Mouse (Mus musculus) ES-E14 (cell line): ENCODE measurements around the gene H2al1m. TPM values are rescaled to one million over a fixed set of nuclear protein-coding genes. Genes with fewer than 3 reads are reported as not detected.
"Not testable (repeated sequence)": the region's sequence is repeated elsewhere in the genome, so short reads cannot be mapped to it uniquely, and the experiment has no call there.

Experiments used
- DNase-seq: peaks from one replicate; pipeline ENCODE4 v3.0.0-alpha.2; 2013; ENCODE audit warnings: low read depth, low spot score
- H3K27ac ChIP-seq: 2 replicates; pipeline ENCODE4 v1.5.1; 2012; ENCODE audit warnings: low read depth, mild to moderate bottlenecking, low read length, moderate library complexity, mixed read lengths; ENCODE audit not compliant: poor library complexity, insufficient read depth, severe bottlenecking
- H3K36me3 ChIP-seq: 2 replicates; pipeline ENCODE4 v1.6.1; 2012; ENCODE audit warnings: mild to moderate bottlenecking, low read length, moderate library complexity, mixed read lengths; ENCODE audit not compliant: control insufficient read depth, poor library complexity, insufficient read depth, severe bottlenecking
- H3K4me1 ChIP-seq, 2 experiments: fragments of 150-350 bp in 1 of 2; sonication (generic) in 1 of 2; 2 replicates each; pipeline ENCODE4 v1.6.1; 2012; ENCODE audit warnings: low read length in 2 of 2, mild to moderate bottlenecking in 1 of 2, mixed read lengths in 1 of 2; ENCODE audit not compliant: control insufficient read depth in 2 of 2, insufficient read depth in 2 of 2, poor library complexity in 1 of 2
- H3K4me3 ChIP-seq, 2 experiments: fragments of 150-350 bp in 1 of 2; sonication (generic) in 1 of 2; 2 replicates each; pipeline ENCODE4 v1.5.1; 2012; ENCODE audit warnings: low read length in 2 of 2, low read depth in 1 of 2, mild to moderate bottlenecking in 1 of 2, mixed read lengths in 1 of 2; ENCODE audit not compliant: insufficient read depth in 1 of 2, poor library complexity in 1 of 2, severe bottlenecking in 1 of 2
- H3K9ac ChIP-seq: 2 replicates; pipeline ENCODE4 v1.6.1; 2012; ENCODE audit warnings: low read depth, mild to moderate bottlenecking, low read length, mixed read lengths; ENCODE audit not compliant: poor library complexity, insufficient read depth, severe bottlenecking
- H3K9me3 ChIP-seq: fragments of 150-350 bp; sonication (generic); 2 replicates; pipeline ENCODE4 v1.6.1; 2012; ENCODE audit warnings: low read depth, mild to moderate bottlenecking, low read length; ENCODE audit not compliant: control insufficient read depth, insufficient read depth
- CHD2 ChIP-seq: IDR thresholded peaks from 2 replicates; pipeline ENCODE4 v1.6.1; 2014; ENCODE audit warnings: mild to moderate bottlenecking, low read depth, low read length, inconsistent platforms
- HCFC1 ChIP-seq: IDR thresholded peaks from 2 replicates; pipeline ENCODE4 v1.6.1; 2012; ENCODE audit warnings: low read length, inconsistent platforms, borderline replicate concordance; ENCODE audit not compliant: insufficient read depth
- MAFK ChIP-seq: IDR thresholded peaks from 2 replicates; pipeline ENCODE4 v1.6.1; 2014; ENCODE audit warnings: mild to moderate bottlenecking, low read depth, low read length, inconsistent platforms; ENCODE audit not compliant: insufficient read depth
- ZC3H11A ChIP-seq: IDR thresholded peaks from 2 replicates; pipeline ENCODE4 v1.6.1; 2012; ENCODE audit warnings: low read depth, mild to moderate bottlenecking, inconsistent platforms, low read length, borderline replicate concordance
- ZNF384 ChIP-seq: IDR thresholded peaks from 2 replicates; pipeline ENCODE4 v1.6.1; 2012; ENCODE audit warnings: low read depth, low read length, inconsistent platforms
- in situ Hi-C, 2 experiments: fragments of 600-800 bp; cut with MboI; formaldehyde crosslinking; loops; one replicate each; pipeline ENCODE4 v1.15.1; 2025; ENCODE audit warnings: low sequenced_read_pairs in 2 of 2, inconsistent platforms in 1 of 2; ENCODE audit not compliant: unreplicated experiment in 2 of 2
- total RNA-seq: library from RNA; depleted of rRNA; stranded (reverse); fragments of 300-350 nt; gene quantifications from 2 replicates; pipeline ENCODE4 v1.2.3, GENCODE M21; 2012

Gene H2al1m
- total RNA-seq, 1 experiment: not detected

- Histone ChIP-seq H3K9me3 (no peaks in the 10 kb centered on the region), H3K4me1 (no peaks in the 10 kb centered on the region), H3K9ac (peak overlapping the region; percentile 87; the same call in 1 of the 2 replicates), H3K36me3 (no peaks in the 10 kb centered on the region), H3K4me3 (peak overlapping the region; percentile 72 to 75), H3K27ac (no peak overlapping the region)
- in situ Hi-C loops: no loop called here
- DNase-seq: no peak
- TF ChIP-seq ZC3H11A (no peak), HCFC1 (no peak), CHD2 (no peak), MAFK (no peak)
These were observed 10.1 kb upstream of the H2al1m start for GRCm38 (mm10) chrX:9273377-9274002.

DNA sequence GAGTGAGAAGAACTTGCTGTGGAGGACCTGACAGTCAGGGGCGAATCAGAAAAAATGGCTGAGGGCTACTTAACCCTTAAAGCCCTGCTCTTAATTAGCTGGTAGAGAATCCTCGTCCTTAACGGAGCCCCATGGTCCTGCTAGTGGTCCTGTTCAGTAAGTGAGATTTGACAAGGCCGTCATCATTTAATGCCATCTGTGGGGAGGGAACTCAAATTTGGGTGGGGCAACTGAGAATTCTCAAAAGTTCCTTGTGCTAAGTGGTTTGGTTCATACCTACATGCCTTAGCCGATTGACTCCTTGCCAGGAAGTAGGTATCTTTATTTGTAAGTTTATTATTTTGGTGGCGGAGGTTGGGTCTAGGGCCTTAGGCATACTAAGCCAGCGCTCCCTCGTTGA lies 9.2 kb upstream of the H2al1m start:
- Histone ChIP-seq H3K9ac (no peak overlapping the region), H3K4me1 (no peaks in the 10 kb centered on the region), H3K4me3 (no peak overlapping the region), H3K9me3 (no peaks in the 10 kb centered on the region), H3K27ac (no peak overlapping the region), H3K36me3 (no peaks in the 10 kb centered on the region)
- TF ChIP-seq ZC3H11A (no peak), HCFC1 (no peak), CHD2 (no peak), MAFK (no peak)
- in situ Hi-C loops: no loop called here
- DNase-seq: no peak

- H3K4me3 ChIP-seq, H3K9ac ChIP-seq, H3K9me3 ChIP-seq, H3K27ac ChIP-seq, H3K36me3 ChIP-seq, DNase-seq, in situ Hi-C loops, H3K4me1 ChIP-seq: not testable (repeated sequence)
These were observed 9.7 kb downstream of the H2al1m start for GRCm38 (mm10) chrX:9293140-9293829.

DNA sequence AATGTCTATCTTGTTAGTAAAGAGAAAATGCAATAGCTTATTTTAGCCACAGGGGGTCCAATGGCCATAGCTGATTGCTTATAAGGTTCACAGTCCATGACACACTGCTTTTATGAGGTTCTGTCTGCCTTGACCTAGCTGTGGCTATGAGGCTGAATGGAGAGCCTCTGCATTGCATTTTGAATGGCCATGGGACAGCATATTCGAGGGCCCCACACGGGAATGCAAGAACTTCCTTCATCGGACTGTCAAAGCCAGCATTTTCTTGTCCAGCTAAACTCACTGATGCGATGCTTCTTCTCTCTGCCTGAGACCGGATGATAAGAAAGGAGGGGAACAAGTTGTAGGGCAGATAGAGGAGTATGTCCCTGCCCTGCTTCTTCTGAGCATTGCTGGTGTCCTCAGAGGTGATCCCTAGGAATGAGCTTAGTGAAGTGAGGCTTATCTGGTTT lies 14.9 kb downstream of the H2al1m start:
- Histone ChIP-seq H3K4me3 (no peak overlapping the region), H3K9ac (no peak overlapping the region), H3K36me3 (no peaks in the 10 kb centered on the region), H3K27ac (no peak overlapping the region), H3K9me3 (no peaks in the 10 kb centered on the region), H3K4me1 (no peaks in the 10 kb centered on the region)
- DNase-seq: no peak
- in situ Hi-C loops: no loop called here
- TF ChIP-seq ZNF384 (no peak), MAFK (no peak), ZC3H11A (no peak), CHD2 (no peak), HCFC1 (no peak)

DNA sequence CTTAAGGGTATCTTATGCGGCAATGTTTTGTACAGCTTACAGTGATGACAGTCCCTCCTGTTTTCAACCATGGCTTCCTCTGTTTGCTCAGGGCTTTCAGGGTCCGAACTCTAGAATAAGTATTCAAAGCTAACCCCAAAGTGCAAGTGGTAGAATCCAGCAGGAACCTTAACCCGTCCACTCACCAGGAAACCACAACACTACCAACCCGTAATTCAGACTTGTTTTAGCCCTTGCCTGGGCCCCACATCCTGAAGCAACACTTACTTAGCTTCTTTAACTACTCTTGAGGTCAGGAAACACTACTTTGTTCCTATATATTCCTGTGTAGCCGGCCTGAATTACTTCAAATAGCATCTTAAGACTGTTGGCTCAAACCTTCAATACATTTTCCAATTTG lies 19.2 kb downstream of the H2al1m start:
- Histone ChIP-seq H3K36me3 (no peaks in the 10 kb centered on the region), H3K4me3 (no peak overlapping the region), H3K4me1 (no peaks in the 10 kb centered on the region), H3K9me3 (no peaks in the 10 kb centered on the region), H3K27ac (no peak overlapping the region), H3K9ac (no peak overlapping the region)
- TF ChIP-seq CHD2 (no peak), ZNF384 (no peak), HCFC1 (no peak), ZC3H11A (no peak), MAFK (no peak)
- DNase-seq: no peak
- in situ Hi-C loops: no loop called here
